Mouse (Mus musculus): Measurements from ENCODE around the gene Theg.

GRCm38 (mm10) chr10:79530721-79531120 lies 56.4 kb downstream of the Theg start:
- TF ChIP-seq CTCF (IDR thresholded peaks at IDR 0.05; ENCODE audit: low read depth), result no peak
- TF ChIP-seq EP300 (IDR thresholded peaks at IDR 0.05; ENCODE audit: low read depth), result no peak

Measured in liver, postnatal 0 days (tissue).